Mouse (Mus musculus): ENCODE data around the gene Rab5c. TPM values are rescaled to one million over a fixed set of nuclear protein-coding genes. Genes with fewer than 3 reads are reported as not detected.

The Rab5c gene
- polyA plus RNA-seq, 1 experiment from 2014 or later = 18.9 TPM

DNA sequence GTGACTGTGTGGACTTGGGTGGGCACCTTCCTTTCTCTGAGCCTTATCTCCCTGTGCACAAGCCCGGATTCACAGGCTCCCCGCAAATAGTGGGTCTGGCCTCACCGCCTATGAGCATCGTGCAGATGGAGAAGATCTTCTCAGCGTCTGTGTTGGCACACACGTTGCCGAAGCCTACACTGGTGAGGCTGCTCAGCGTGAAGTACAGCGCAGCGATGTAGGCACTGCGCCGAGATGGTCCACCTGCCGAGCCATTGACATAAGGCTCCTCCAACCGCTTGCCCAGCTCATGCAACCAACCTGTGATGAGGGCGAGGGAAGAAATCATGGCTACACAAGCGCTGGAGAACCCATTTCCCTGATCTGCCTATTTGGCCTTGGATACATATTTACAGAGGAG, 12.1 kb upstream of the Rab5c start:
- no peak for ATAC-seq (ENCODE audit: insufficient number of reproducible peaks, insufficient read depth, low FRiP score, low TSS enrichment)
- peaks cover 16% of the 10 kb centered on the region for H3K27me3 ChIP-seq
- no peaks in the 10 kb centered on the region for H3K9me3 ChIP-seq
- no peak overlapping the region for H3K4me2 ChIP-seq (replicated peaks)
- H3K9ac ChIP-seq = no peak overlapping the region
- H3K27ac ChIP-seq = no peak overlapping the region
- no peaks in the 10 kb centered on the region for H3K36me3 ChIP-seq
- no peaks in the 10 kb centered on the region for H3K4me1 ChIP-seq
- 89% methylated on average over 16 of the region's 16 CpGs for WGBS
- no peak overlapping the region for H3K4me3 ChIP-seq

DNA sequence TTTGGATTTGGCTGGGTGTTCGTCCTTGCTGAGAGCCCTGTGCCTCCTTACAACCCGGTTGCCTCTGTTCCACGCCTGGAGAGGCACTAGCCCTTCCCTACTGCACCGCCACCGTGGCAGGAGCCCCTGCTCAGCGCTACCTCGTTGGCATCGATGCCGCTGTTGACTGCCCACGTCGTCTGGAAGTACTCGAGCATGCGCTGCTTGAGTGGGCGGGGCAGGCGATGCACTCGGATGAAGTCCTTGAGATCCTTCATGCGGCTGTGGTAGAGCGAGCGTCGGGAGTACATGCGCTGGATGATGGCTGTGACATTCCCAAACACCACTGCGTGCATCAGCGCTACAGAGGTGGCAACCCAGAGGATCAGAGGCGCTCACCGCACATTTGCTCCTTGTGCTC, 11.5 kb upstream of the Rab5c start:
- Histone ChIP-seq H3K9me3 (no peaks in the 10 kb centered on the region), H3K27me3 (peaks cover 16% of the 10 kb centered on the region), H3K4me2 (replicated peaks) (no peak overlapping the region), H3K4me3 (no peak overlapping the region), H3K4me1 (no peaks in the 10 kb centered on the region), H3K27ac (no peak overlapping the region), H3K9ac (no peak overlapping the region), H3K36me3 (no peaks in the 10 kb centered on the region)
- WGBS = 50% methylated on average over 25 of the region's 25 CpGs
- ATAC-seq (ENCODE audit: insufficient number of reproducible peaks, insufficient read depth, low FRiP score, low TSS enrichment) = no peak

DNA sequence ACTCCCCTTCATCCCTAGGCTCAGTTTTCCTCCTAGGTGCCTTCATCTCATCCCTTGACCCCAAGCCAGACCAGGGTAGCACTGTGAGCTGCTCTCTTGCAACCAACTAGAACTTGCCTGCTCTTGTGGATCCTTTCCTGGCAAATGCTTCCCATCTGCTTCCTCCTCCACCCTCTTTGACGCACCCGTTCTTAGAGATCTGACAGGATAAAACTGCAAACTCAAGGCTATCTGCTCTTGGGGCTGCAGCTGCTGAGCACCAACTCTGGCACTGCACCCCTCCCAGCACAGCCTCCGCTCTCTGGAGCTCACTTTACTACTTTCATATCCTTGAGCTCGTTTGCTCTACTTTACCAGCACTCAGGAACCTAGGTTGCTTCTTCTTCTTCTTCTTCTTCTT, 10.6 kb upstream of the Rab5c start:
- Histone ChIP-seq H3K4me1 (no peaks in the 10 kb centered on the region), H3K27me3 (peaks cover 16% of the 10 kb centered on the region), H3K36me3 (no peaks in the 10 kb centered on the region), H3K4me2 (replicated peaks) (no peak overlapping the region), H3K9me3 (no peaks in the 10 kb centered on the region), H3K4me3 (no peak overlapping the region), H3K9ac (no peak overlapping the region), H3K27ac (no peak overlapping the region)
- 68% methylated on average over 4 of the region's 4 CpGs for WGBS
- no peak for ATAC-seq (ENCODE audit: insufficient number of reproducible peaks, insufficient read depth, low FRiP score, low TSS enrichment)

DNA sequence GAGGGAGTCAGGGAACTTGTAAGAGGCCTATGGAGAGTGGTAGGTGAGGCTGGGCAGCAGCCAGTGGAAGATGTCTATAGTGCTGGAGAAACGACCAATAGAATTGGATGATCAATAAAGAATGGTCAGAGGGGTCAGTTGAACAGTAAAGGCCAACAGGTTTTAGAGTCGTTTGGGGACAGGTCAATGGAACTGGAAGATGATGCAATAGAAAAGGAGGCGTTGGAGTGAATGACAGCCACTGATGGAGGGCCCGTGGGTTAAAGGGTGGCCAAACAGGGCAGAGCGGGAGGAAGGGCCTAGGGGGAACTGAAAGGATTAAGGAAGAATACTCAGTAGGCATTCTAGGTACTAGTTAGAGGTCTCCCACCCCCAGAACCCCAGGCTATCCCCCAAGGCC, 9.1 kb upstream of the Rab5c start:
- ATAC-seq (ENCODE audit: insufficient number of reproducible peaks, insufficient read depth, low FRiP score, low TSS enrichment) = no peak

DNA sequence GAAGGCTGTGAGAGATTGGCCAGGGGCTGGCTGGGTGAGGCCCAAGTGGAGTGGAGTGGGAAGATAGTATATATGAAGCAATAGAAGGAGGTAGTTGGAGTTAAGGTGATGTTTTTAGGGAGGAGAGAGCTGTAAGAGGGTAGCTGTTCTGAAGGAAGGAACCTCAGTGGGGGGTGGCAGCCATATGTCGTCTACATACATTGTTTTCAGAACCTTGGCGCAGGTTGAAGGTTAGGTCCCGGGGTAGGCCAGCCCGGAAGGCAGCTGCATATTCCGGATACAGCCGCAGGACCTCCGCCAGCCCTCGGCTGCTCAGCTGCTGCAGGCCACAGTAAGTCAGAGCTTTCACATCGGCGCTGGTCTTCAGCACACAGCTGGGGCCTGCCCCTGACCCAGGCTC, 8.5 kb upstream of the Rab5c start:
- Histone ChIP-seq H3K4me2 (replicated peaks) (no peak overlapping the region), H3K36me3 (no peaks in the 10 kb centered on the region), H3K9me3 (no peaks in the 10 kb centered on the region), H3K27ac (no peak overlapping the region), H3K27me3 (peaks cover 11% of the 10 kb centered on the region), H3K4me1 (no peaks in the 10 kb centered on the region), H3K9ac (no peak overlapping the region), H3K4me3 (no peak overlapping the region)
- WGBS = 83% methylated on average over 10 of the region's 10 CpGs
- no peak for ATAC-seq (ENCODE audit: insufficient number of reproducible peaks, insufficient read depth, low FRiP score, low TSS enrichment)

More for the DNA sequence above, 9.1 kb upstream of the Rab5c start:
- Histone ChIP-seq H3K27me3 (peaks cover 13% of the 10 kb centered on the region), H3K4me2 (replicated peaks) (no peak overlapping the region), H3K4me1 (no peaks in the 10 kb centered on the region), H3K36me3 (no peaks in the 10 kb centered on the region), H3K9ac (no peak overlapping the region), H3K4me3 (no peak overlapping the region), H3K27ac (no peak overlapping the region), H3K9me3 (no peaks in the 10 kb centered on the region)
- WGBS = 67% methylated on average over 5 of the region's 5 CpGs

DNA sequence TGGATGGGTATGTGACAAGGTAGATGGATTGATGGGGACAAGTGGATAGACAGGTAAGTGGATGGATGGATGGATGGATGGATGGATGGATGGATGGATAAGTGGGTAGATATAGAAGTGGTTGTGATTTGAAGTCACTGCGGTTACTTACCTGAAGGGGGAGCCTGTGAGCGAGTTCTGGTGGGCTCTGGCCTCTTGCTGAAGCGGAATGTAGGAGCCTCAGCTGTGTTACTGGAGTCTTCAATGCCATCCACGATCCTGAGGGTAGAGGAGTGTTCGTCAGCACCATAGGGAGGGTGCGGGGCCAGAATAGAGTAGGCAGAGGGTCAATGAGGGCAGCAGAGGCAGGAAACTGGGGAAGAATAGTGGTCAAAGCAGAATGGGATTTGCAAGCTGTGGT, 7.1 kb upstream of the Rab5c start:
- Histone ChIP-seq H3K4me2 (replicated peaks) (no peak overlapping the region), H3K9me3 (no peaks in the 10 kb centered on the region), H3K27ac (no peak overlapping the region), H3K4me3 (no peak overlapping the region), H3K9ac (no peak overlapping the region), H3K27me3 (peaks cover 11% of the 10 kb centered on the region), H3K36me3 (no peaks in the 10 kb centered on the region), H3K4me1 (no peaks in the 10 kb centered on the region)
- no peak for ATAC-seq (ENCODE audit: insufficient number of reproducible peaks, insufficient read depth, low FRiP score, low TSS enrichment)
- 16% methylated on average over 6 of the region's 6 CpGs for WGBS

DNA sequence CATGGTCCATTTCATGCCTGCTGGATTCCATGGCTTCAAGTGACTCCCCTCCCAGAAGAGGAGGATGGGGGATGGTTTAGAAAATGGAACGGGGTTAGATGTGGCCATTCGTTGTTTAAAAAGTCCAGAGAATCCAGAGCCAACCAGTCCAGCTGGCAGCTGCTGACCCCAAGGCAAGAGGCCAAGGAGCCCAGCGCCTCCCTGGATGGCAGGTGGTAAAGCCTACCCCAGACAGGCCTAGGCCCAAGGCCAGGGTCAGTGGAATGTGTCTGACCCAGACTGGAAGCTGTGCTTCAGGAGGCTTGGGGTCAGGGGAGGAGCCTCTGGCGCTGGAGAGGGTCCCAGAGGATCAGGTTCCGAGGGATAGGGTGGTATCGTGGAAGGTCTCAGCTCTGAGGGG, 3.3 kb upstream of the Rab5c start:
- H3K9ac ChIP-seq = no peak overlapping the region
- H3K36me3 ChIP-seq = no peaks in the 10 kb centered on the region
- no peak for ATAC-seq (ENCODE audit: insufficient number of reproducible peaks, insufficient read depth, low FRiP score, low TSS enrichment)
- no peak overlapping the region for H3K4me2 ChIP-seq (replicated peaks)
- no peak overlapping the region for H3K4me3 ChIP-seq
- no peak overlapping the region for H3K27ac ChIP-seq
- no peaks in the 10 kb centered on the region for H3K27me3 ChIP-seq
- WGBS = 63% methylated on average over 6 of the region's 6 CpGs
- H3K9me3 ChIP-seq = no peaks in the 10 kb centered on the region
- peaks cover 9% of the 10 kb centered on the region for H3K4me1 ChIP-seq

DNA sequence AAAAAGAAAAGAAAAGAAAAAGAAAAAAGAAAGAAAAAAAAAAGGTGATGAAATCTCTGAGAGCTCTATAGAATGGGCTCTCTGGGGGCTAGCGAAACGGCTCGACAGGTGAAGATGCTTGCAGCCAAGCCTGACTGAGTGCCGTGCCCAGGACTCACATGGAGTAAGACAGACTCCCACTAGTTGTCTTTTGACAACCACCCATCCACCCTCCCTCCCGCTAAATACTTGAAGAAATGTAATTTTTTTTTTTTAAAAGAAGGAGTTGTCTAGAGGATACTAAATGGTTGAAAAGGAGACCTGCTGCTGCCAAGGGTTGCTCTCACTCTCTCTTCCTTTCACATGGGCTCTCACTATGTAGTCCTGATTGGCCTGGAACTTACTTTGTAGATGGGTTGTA, 734 bp upstream of the Rab5c start:
- H3K9me3 ChIP-seq = no peaks in the 10 kb centered on the region
- ATAC-seq (ENCODE audit: insufficient number of reproducible peaks, insufficient read depth, low FRiP score, low TSS enrichment) = no peak
- H3K9ac ChIP-seq = no peak overlapping the region; the same call in 1 of the 2 replicates
- peak overlapping the region; percentile 87 for H3K4me3 ChIP-seq
- peaks cover 14% of the 10 kb centered on the region for H3K4me1 ChIP-seq
- peak overlapping the region; percentile 84 for H3K4me2 ChIP-seq (replicated peaks)
- H3K27me3 ChIP-seq = no peaks in the 10 kb centered on the region
- 20% methylated on average over 5 of the region's 5 CpGs for WGBS
- no peaks in the 10 kb centered on the region for H3K36me3 ChIP-seq
- no peak overlapping the region for H3K27ac ChIP-seq

DNA sequence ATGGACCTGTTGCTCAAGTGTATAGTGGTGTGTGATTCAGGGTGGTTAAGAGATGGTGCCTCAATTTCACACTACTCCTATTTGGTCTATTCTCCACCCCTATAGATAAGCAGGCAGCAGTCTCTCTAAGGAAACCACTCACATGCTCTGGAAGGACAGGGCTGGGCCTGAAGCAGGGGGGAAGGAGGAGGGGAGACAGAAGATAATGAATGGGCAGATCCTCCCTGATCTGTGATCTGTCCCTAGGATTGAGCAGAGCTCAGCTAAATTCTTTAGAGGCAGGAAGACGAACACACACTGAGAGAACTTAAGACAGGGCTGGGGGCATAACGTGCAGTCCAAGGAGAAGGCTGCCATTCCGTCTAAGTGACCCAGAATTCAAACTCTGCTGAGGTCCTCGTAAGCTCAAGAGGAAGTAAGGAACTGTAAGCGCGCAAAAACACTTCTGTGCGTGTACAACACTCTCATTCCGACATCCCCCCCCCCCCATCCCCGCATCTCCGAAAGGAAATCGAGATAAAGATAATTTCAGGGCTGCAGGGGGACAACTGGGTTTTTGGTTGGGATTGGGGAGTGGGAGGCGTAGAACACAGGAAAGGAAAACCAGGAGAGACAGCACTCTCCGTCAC, 796 bp downstream of the Rab5c start:
- Histone ChIP-seq H3K9me3 (no peaks in the 10 kb centered on the region), H3K4me1 (peaks cover 14% of the 10 kb centered on the region), H3K36me3 (no peaks in the 10 kb centered on the region; the same call in 1 of the 2 replicates), H3K27me3 (no peaks in the 10 kb centered on the region), H3K27ac (0 out of 2 replicates have a peak overlapping the region, but pooled peaks have one; percentile 42), H3K4me3 (peak overlapping the region; percentile 87), H3K4me2 (replicated peaks) (peak overlapping the region; percentile 84), H3K9ac (peak overlapping the region; percentile 85)
- no peak for ATAC-seq (ENCODE audit: insufficient number of reproducible peaks, insufficient read depth, low FRiP score, low TSS enrichment)
- WGBS = under 1% methylated on average over 13 of the region's 13 CpGs

DNA sequence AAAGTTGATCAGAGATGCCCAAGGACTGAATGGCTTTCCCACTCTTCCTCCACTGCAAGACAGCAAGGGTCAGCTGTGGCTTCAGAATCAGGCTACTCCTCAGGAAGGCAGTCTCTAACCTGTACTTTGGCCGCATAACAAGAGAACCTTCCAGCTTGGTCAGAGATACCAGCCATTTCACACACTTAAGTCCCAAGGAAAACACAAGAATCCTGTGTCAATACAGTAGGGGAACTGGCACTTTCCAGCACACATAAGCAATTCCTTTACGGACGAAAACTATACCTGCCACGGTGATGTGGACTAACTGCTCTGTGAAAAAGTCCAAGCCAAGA, 1.3 kb downstream of the Rab5c start:
- H3K9me3 ChIP-seq = no peaks in the 10 kb centered on the region
- H3K27me3 ChIP-seq = no peaks in the 10 kb centered on the region
- no peak for ATAC-seq (ENCODE audit: insufficient number of reproducible peaks, insufficient read depth, low FRiP score, low TSS enrichment)
- no peaks in the 10 kb centered on the region; the same call in 1 of the 2 replicates for H3K36me3 ChIP-seq
- H3K4me3 ChIP-seq = peak overlapping the region; percentile 87
- 76% methylated on average over 4 of the region's 4 CpGs for WGBS
- H3K27ac ChIP-seq = no peak overlapping the region
- H3K4me1 ChIP-seq = peaks cover 14% of the 10 kb centered on the region
- H3K4me2 ChIP-seq (replicated peaks) = peak overlapping the region; percentile 84
- peak overlapping the region; percentile 85; the same call in 1 of the 2 replicates for H3K9ac ChIP-seq

DNA sequence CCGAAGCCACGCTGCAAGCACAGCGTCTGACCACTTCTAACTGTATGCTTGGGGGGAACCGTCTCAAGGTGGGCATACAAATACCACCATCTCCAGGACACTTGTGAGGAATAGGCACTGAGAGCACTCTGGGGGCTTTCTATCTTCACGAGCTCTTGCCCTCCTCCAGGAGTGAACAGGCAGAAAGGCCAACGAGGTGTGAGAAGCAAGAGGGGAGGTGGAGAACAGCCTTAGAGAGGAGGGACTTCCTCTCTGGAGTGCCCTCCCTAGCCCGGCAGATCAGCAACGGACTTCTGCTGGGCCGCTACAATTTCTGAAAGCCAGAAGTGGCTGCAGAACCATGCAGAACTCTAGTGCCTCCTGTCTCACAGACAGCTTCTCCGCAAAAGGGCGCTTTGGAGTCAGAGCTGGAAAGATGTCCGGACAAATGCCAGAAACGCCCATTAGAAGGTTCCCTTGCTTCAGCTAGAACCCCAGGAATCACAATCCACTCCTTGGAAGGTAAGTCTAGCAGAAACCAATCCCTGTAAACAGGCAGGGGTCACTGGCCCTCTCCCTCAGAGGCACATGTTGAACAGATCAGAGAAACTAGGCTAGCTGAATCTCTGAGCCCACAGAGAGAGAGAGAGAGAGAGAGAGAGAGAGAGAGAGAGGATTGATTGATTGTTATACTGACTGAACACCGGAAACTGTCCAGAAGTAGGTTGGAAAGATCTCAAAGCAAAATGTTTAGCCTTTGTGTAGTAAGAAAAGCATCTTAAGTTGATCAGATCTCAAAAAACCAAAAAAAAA, 1.9 kb downstream of the Rab5c start:
- no peaks in the 10 kb centered on the region for H3K27me3 ChIP-seq
- H3K4me1 ChIP-seq = peaks cover 14% of the 10 kb centered on the region
- no peaks in the 10 kb centered on the region; the same call in 1 of the 2 replicates for H3K36me3 ChIP-seq
- no peak overlapping the region for H3K27ac ChIP-seq
- WGBS = 83% methylated on average over 14 of the region's 14 CpGs
- no peak overlapping the region for H3K9ac ChIP-seq
- ATAC-seq (ENCODE audit: insufficient number of reproducible peaks, insufficient read depth, low FRiP score, low TSS enrichment) = no peak
- peak overlapping the region; percentile 84; the same call in 1 of the 2 replicates for H3K4me2 ChIP-seq (replicated peaks)
- H3K9me3 ChIP-seq = no peaks in the 10 kb centered on the region
- H3K4me3 ChIP-seq = no peak overlapping the region; the same call in 1 of the 2 replicates

All from embryonic facial prominence, embryonic 12.5 days (tissue).